Mouse (Mus musculus) testis, adult 2 months (tissue): ENCODE measurements around the gene Pola2.

Source experiments
- CTCF ChIP-seq: fragments of 200-500 bp; IDR thresholded peaks from 2 replicates; pipeline ENCODE4 v1.5.1; 2012; ENCODE audit warnings: low read depth, mild to moderate bottlenecking, inconsistent platforms, low read length, moderate library complexity; ENCODE audit not compliant: control insufficient read depth, insufficient read depth, insufficient replicate concordance
- POLR2A ChIP-seq: fragments of 200-500 bp; IDR thresholded peaks from 2 replicates; pipeline ENCODE4 v1.6.1; 2012; ENCODE audit warnings: low read depth, mild to moderate bottlenecking, inconsistent platforms, low read length, moderate library complexity; ENCODE audit not compliant: control insufficient read depth

DNA sequence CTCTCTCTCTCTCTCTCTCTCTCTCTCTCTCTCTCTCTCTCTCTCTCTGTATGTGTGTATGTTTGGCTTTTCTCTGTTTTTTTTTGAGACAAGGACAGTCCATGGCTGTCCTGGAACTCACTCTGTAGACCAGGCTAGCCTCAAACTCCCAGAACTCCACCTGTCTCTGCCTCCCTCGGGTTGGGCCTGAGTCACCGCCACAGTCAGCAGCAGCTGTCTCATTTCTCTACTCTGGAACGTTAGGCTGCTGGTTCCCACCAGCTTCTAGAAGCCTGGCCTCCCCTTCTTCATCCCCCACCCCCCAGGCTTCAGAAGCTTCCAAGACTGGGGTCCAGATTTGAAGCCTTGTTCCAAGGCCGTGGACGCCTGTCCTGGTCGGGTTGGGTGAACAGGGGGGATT lies 25.6 kb upstream of the Pola2 start:
- no peak for TF ChIP-seq CTCF
- no peak for TF ChIP-seq POLR2A
